Mouse (Mus musculus): ENCODE results near the gene Nanos3.

- no peak for TF ChIP-seq GATA1 (IDR thresholded peaks at IDR 0.05; ENCODE audit: borderline replicate concordance, low read length)
- TF ChIP-seq FLI1 (IDR thresholded peaks at IDR 0.05; ENCODE audit: low read length), result no peak
Measured at GRCm38 (mm10) chr8:84173861-84174260, 11.2 kb downstream of the Nanos3 start.
